Mouse (Mus musculus) liver, embryonic 14.5 days (tissue): ENCODE measurements around the gene E130114P18Rik. TPM values are rescaled to one million over a fixed set of nuclear protein-coding genes. Genes with fewer than 3 reads are reported as not detected.

Source experiments
- ATAC-seq: fragments of 200-750 bp; cut with Nextera tagmentation; 2 replicates; pipeline ENCODE4 v1.8.0; 2017; ENCODE audit warnings: moderate number of reproducible peaks, mild to moderate bottlenecking, moderate library complexity; ENCODE audit not compliant: insufficient read depth
- DNase-seq, 3 experiments: peaks; one replicate each; pipeline ENCODE4 v3.0.0-alpha.2; 2012 to 2013; ENCODE audit warnings: low read depth in 3 of 3, low spot score in 3 of 3
- H3K27ac ChIP-seq: fragments of 300-500 bp; sonication (generic); 2 replicates; pipeline ENCODE4 v1.5.1; 2014; ENCODE audit warnings: moderate library complexity, mild to moderate bottlenecking, control low read depth, inconsistent platforms
- H3K27me3 ChIP-seq: fragments of 300-500 bp; sonication (generic); 2 replicates; pipeline ENCODE4 v1.6.1; 2014; ENCODE audit warnings: mild to moderate bottlenecking, low read length, moderate library complexity; ENCODE audit not compliant: control insufficient read depth, insufficient read depth
- H3K36me3 ChIP-seq: fragments of 300-500 bp; sonication (generic); replicated peaks from 2 replicates; pipeline ENCODE4 v1.6.1; 2014; ENCODE audit warnings: low read depth; ENCODE audit not compliant: control insufficient read depth, insufficient read depth
- H3K4me1 ChIP-seq, 2 experiments: fragments of 200-500 bp in 1 of 2; fragments of 300-500 bp in 1 of 2; sonication (generic) in 1 of 2; replicated peaks; 2 replicates each; pipeline ENCODE4 v1.6.1; 2012 to 2014; ENCODE audit warnings: antibody characterized with exemption in 1 of 2, inconsistent platforms in 1 of 2, low read length in 1 of 2; ENCODE audit not compliant: control insufficient read depth in 2 of 2, insufficient read depth in 2 of 2
- H3K4me2 ChIP-seq: fragments of 300-500 bp; sonication (generic); 2 replicates; pipeline ENCODE4 v1.6.1; 2014; ENCODE audit warnings: low read depth, mild to moderate bottlenecking, control low read depth, moderate library complexity
- H3K4me3 ChIP-seq, 2 experiments: fragments of 200-500 bp in 1 of 2; fragments of 300-500 bp in 1 of 2; sonication (generic) in 1 of 2; 2 replicates each; pipeline ENCODE4 v1.5.1; 2012 to 2014; ENCODE audit warnings: low read depth in 2 of 2, low read length in 2 of 2, mild to moderate bottlenecking in 2 of 2, control low read depth in 1 of 2, inconsistent platforms in 1 of 2, moderate library complexity in 1 of 2; ENCODE audit not compliant: insufficient read depth in 1 of 2
- H3K9ac ChIP-seq: fragments of 300-500 bp; sonication (generic); replicated peaks from 2 replicates; pipeline ENCODE4 v1.6.1; 2014; ENCODE audit warnings: mild to moderate bottlenecking, control low read depth, moderate library complexity
- H3K9me3 ChIP-seq: fragments of 300-500 bp; sonication (generic); 2 replicates; pipeline ENCODE4 v1.6.1; 2016; ENCODE audit warnings: low read length, mixed read lengths; ENCODE audit not compliant: control insufficient read depth
- CTCF ChIP-seq: IDR thresholded peaks from 2 replicates; pipeline ENCODE4 v1.5.1; 2016; ENCODE audit warnings: antibody characterized with exemption, low read depth, control low read depth
- EP300 ChIP-seq: IDR thresholded peaks from 2 replicates; pipeline ENCODE4 v1.6.1; 2016; ENCODE audit warnings: antibody characterized with exemption, low read depth
- WGBS: fragments of 180-500 bp; shearing (Covaris S2); extraction: QIAGEN DNeasy Blood & Tissue Kit; methylation state at CpG from one replicate; pipeline ENCODE4 v1.1.7; 2014; ENCODE audit not compliant: insufficient replicate concordance; 5-methylcytosine and 5-hydroxymethylcytosine counted together
- polyA plus RNA-seq, 2 experiments: library from polyadenylated mRNA; depleted of rRNA in 1 of 2; stranded (reverse) in 1 of 2; unstranded in 1 of 2; fragments of >200 nt; fragmentation: Nextera tagmentation in 1 of 2; extraction: Ambion mirVana in 1 of 2; gene quantifications; 2 replicates each; pipeline versions ENCODE4 v1.2.1 to v1.2.3; 2012 to 2014

E130114P18Rik gene
- polyA plus RNA-seq, 2 experiments = not detected

- Histone ChIP-seq H3K4me3 (no peak overlapping the region), H3K36me3 (no peaks in the 10 kb centered on the region), H3K27me3 (no peaks in the 10 kb centered on the region), H3K4me2 (no peak overlapping the region), H3K9me3 (no peaks in the 10 kb centered on the region), H3K4me1 (no peaks in the 10 kb centered on the region), H3K9ac (no peak overlapping the region), H3K27ac (no peak overlapping the region)
- TF ChIP-seq EP300 (no peak), CTCF (no peak)
- 62% methylated on average over 1 of the region's 1 CpGs for WGBS
- DNase-seq = no peak
- ATAC-seq = no peak
These were observed 188.1 kb downstream of the E130114P18Rik start for GRCm38 (mm10) chr4:97589790-97590189.

- no peak overlapping the region for H3K4me2 ChIP-seq
- H3K9ac ChIP-seq = no peak overlapping the region
- no peaks in the 10 kb centered on the region for H3K4me1 ChIP-seq
- no peaks in the 10 kb centered on the region for H3K9me3 ChIP-seq
- H3K4me3 ChIP-seq = no peak overlapping the region
- H3K27me3 ChIP-seq = no peaks in the 10 kb centered on the region
- ATAC-seq = no peak
- H3K36me3 ChIP-seq = no peaks in the 10 kb centered on the region
- WGBS = 55% methylated on average over 9 of the region's 9 CpGs
- no peak overlapping the region for H3K27ac ChIP-seq
- DNase-seq = no peak
- TF ChIP-seq CTCF (no peak), EP300 (no peak)
These were observed 190.4 kb downstream of the E130114P18Rik start for GRCm38 (mm10) chr4:97587412-97588010.

- no peak for ATAC-seq
- H3K36me3 ChIP-seq = no peaks in the 10 kb centered on the region
- no peak overlapping the region for H3K4me3 ChIP-seq
- WGBS = 70% methylated on average over 7 of the region's 7 CpGs
- H3K9me3 ChIP-seq = no peaks in the 10 kb centered on the region
- H3K9ac ChIP-seq = no peak overlapping the region
- no peak overlapping the region for H3K27ac ChIP-seq
- no peaks in the 10 kb centered on the region for H3K4me1 ChIP-seq
- no peaks in the 10 kb centered on the region for H3K27me3 ChIP-seq
- H3K4me2 ChIP-seq = no peak overlapping the region
- TF ChIP-seq EP300 = no peak
- no peak for TF ChIP-seq CTCF
- DNase-seq = no peak
These were observed 192.7 kb downstream of the E130114P18Rik start for GRCm38 (mm10) chr4:97585170-97585569.

GRCm38 (mm10) chr4:97584445-97585130 is 193.3 kb downstream of the E130114P18Rik start:
- DNase-seq = no peak
- H3K9me3 ChIP-seq = no peaks in the 10 kb centered on the region
- no peak for ATAC-seq
- TF ChIP-seq EP300 (no peak), CTCF (no peak)
- H3K4me3 ChIP-seq = no peak overlapping the region
- 76% methylated on average over 9 of the region's 9 CpGs for WGBS
- no peak overlapping the region for H3K27ac ChIP-seq
- H3K36me3 ChIP-seq = no peaks in the 10 kb centered on the region
- H3K4me1 ChIP-seq = no peaks in the 10 kb centered on the region
- no peak overlapping the region for H3K9ac ChIP-seq
- no peaks in the 10 kb centered on the region for H3K27me3 ChIP-seq
- no peak overlapping the region for H3K4me2 ChIP-seq

GRCm38 (mm10) chr4:97582796-97583430 is 195.0 kb downstream of the E130114P18Rik start:
- ATAC-seq = no peak
- DNase-seq = no peak
- Histone ChIP-seq H3K9ac (no peak overlapping the region), H3K4me1 (no peaks in the 10 kb centered on the region), H3K36me3 (no peaks in the 10 kb centered on the region), H3K27ac (no peak overlapping the region), H3K9me3 (no peaks in the 10 kb centered on the region), H3K4me3 (no peak overlapping the region), H3K27me3 (no peaks in the 10 kb centered on the region), H3K4me2 (no peak overlapping the region)
- no peak for TF ChIP-seq CTCF
- no peak for TF ChIP-seq EP300
- 68% methylated on average over 15 of the region's 15 CpGs for WGBS
